In genomic region chr11:68833593-68833992, GRCm38 (mm10) we compare ENCODE assay signal across 24 mouse cellular contexts. TPM values are rescaled to one million over a fixed set of nuclear protein-coding genes. Genes with fewer than 3 reads are reported as not detected.
"Had no signal": no experiment of that assay in that cellular context is flagged by ENCODE, and none has a peak within 500 bp of the region (broad histone marks: within the 10 kb centered on the region; RNA-seq: fewer than 3 reads in every experiment).

No protein-coding gene starts in this region.

- H3K4me2 ChIP-seq: limb, embryonic 13.5 days; liver, embryonic 13.5 days; lung, embryonic 14.5 days; midbrain, embryonic 12.5 days; midbrain, embryonic 15.5 days; neural tube, embryonic 13.5 days had no signal

- H3K4me3 ChIP-seq: limb, embryonic 10.5 days; limb, embryonic 13.5 days; liver, embryonic 13.5 days; megakaryocyte, embryonic 14.5 days; midbrain, embryonic 12.5 days; midbrain, embryonic 15.5 days; myocyte; neural tube, embryonic 13.5 days had no signal

- H3K9ac ChIP-seq: liver, embryonic 13.5 days; lung, embryonic 14.5 days; midbrain, embryonic 12.5 days; midbrain, embryonic 15.5 days; neural tube, embryonic 13.5 days had no signal

- DNase-seq: kidney, adult 11 months; kidney, adult 9 months; kidney, postnatal 14 days; kidney, postnatal 4 days; liver; liver, embryonic 13.5 days; lung, embryonic 14.5 days; retina, postnatal 1 day; thymus, postnatal 25 days had no signal

- H3K27me3 ChIP-seq: limb, embryonic 13.5 days; liver, embryonic 13.5 days; megakaryocyte, embryonic 14.5 days; midbrain, embryonic 12.5 days; midbrain, embryonic 15.5 days; neural tube, embryonic 13.5 days had no signal

- H3K9me3 ChIP-seq: limb, embryonic 10.5 days; limb, embryonic 13.5 days; liver, embryonic 13.5 days; megakaryocyte, embryonic 14.5 days; midbrain, embryonic 12.5 days; midbrain, embryonic 15.5 days; neural tube, embryonic 13.5 days had no signal

- H3K4me1 ChIP-seq: limb, embryonic 10.5 days; limb, embryonic 13.5 days; midbrain, embryonic 12.5 days; midbrain, embryonic 15.5 days; neural tube, embryonic 13.5 days had no signal

- H3K27ac ChIP-seq: limb, embryonic 10.5 days; limb, embryonic 13.5 days; liver, embryonic 13.5 days; macrophage; midbrain, embryonic 12.5 days; midbrain, embryonic 15.5 days; neural tube, embryonic 13.5 days had no signal

- ATAC-seq: lung, postnatal 0 days; midbrain, embryonic 15.5 days had no signal

RNA-seq across cellular contexts. Expression of gene Rnf222, which starts 54.8 kb away (rescaled TPM):
- total RNA-seq: layer of hippocampus, adult 18-20 months; layer of hippocampus, postnatal 14 days; left cerebral cortex, postnatal 25 days; neutrophil, adult 5-6 weeks had no signal
- polyA plus RNA-seq: macrophage; midbrain, embryonic 15.5 days; myocyte; neural tube, embryonic 13.5 days; small intestine, adult 2 months; stomach, embryonic 14.5 days had no signal
